Mouse (Mus musculus) intestine, postnatal 0 days (tissue): ENCODE results near the gene Prkca. TPM values are rescaled to one million over a fixed set of nuclear protein-coding genes. Genes with fewer than 3 reads are reported as not detected.
"Not testable (repeated sequence)": the region's sequence is repeated elsewhere in the genome, so short reads cannot be mapped to it uniquely, and the experiment has no call there.

Experiments used
- ATAC-seq: fragments of 200-750 bp; cut with Nextera tagmentation; 2 replicates; pipeline ENCODE4 v1.8.0; 2017; ENCODE audit warnings: mild to moderate bottlenecking, moderate TSS enrichment, moderate library complexity
- H3K27ac ChIP-seq: fragments of 300-500 bp; sonication (generic); 2 replicates; pipeline ENCODE4 v1.5.1; 2014; ENCODE audit warnings: mild to moderate bottlenecking, low read depth, low read length, moderate library complexity
- H3K27me3 ChIP-seq: fragments of 300-500 bp; sonication (generic); replicated peaks from 2 replicates; pipeline ENCODE4 v1.6.1; 2014; ENCODE audit warnings: low read length, mixed read lengths; ENCODE audit not compliant: control insufficient read depth, insufficient read depth
- H3K36me3 ChIP-seq: fragments of 300-500 bp; sonication (generic); 2 replicates; pipeline ENCODE4 v1.6.1; 2014; ENCODE audit warnings: mild to moderate bottlenecking, moderate library complexity; ENCODE audit not compliant: control insufficient read depth, insufficient read depth
- H3K4me1 ChIP-seq: fragments of 300-500 bp; sonication (generic); replicated peaks from 2 replicates; pipeline ENCODE4 v1.6.1; 2014; ENCODE audit warnings: antibody characterized with exemption, low read length, mixed read lengths; ENCODE audit not compliant: control insufficient read depth, insufficient read depth
- H3K4me2 ChIP-seq: fragments of 300-500 bp; sonication (generic); replicated peaks from 2 replicates; pipeline ENCODE4 v1.6.1; 2014; ENCODE audit warnings: low read depth, mild to moderate bottlenecking, moderate library complexity
- H3K4me3 ChIP-seq: fragments of 300-500 bp; sonication (generic); 2 replicates; pipeline ENCODE4 v1.5.1; 2014; ENCODE audit warnings: low read depth, low read length
- H3K9ac ChIP-seq: fragments of 300-500 bp; sonication (generic); 2 replicates; pipeline ENCODE4 v1.6.1; 2014; ENCODE audit warnings: mild to moderate bottlenecking, low read depth, low read length
- H3K9me3 ChIP-seq: fragments of 300-500 bp; sonication (generic); 2 replicates; pipeline ENCODE4 v1.6.1; 2016; ENCODE audit warnings: mixed run types; ENCODE audit not compliant: control insufficient read depth
- CTCF ChIP-seq: sonication (generic); IDR thresholded peaks from 2 replicates; pipeline ENCODE4 v1.5.1; 2016; ENCODE audit warnings: low read depth, mild to moderate bottlenecking, control low read depth, antibody characterized with exemption, moderate library complexity
- WGBS: fragments of 180-500 bp; shearing (Covaris S2); extraction: QIAGEN DNeasy Blood & Tissue Kit; methylation state at CpG from one replicate; pipeline ENCODE4 v1.1.7; 2014; 5-methylcytosine and 5-hydroxymethylcytosine counted together
- polyA plus RNA-seq: library from polyadenylated mRNA; unstranded; fragments of >200 nt; fragmentation: Nextera tagmentation; extraction: Ambion mirVana; gene quantifications from 2 replicates; pipeline ENCODE4 v1.2.1, GENCODE M21; 2015

Gene Prkca
- polyA plus RNA-seq, 1 experiment from 2014 or later: 14.5 TPM

DNA sequence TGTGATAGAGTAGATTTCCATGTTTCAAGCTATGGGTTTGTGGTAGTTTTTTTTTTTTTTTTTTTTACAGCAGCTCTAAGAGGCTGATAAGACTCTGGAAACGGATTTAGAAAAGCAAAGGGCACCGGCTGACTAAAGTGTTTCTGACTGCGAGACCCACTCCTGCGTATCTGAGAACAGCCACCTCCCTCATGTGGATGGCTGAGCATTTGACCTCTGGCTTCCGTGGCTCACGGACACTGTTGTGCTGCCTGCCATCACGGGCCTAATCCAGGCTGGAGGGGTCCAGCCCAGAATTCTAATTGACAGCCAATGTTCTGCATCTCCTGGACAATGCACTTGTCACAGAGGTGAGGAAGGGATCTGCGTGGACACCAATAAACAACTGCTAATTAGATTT lies 253.0 kb downstream of the Prkca start:
- TF ChIP-seq CTCF: no peak
- Histone ChIP-seq H3K4me3 (no peak overlapping the region), H3K36me3 (no peaks in the 10 kb centered on the region), H3K4me1 (no peaks in the 10 kb centered on the region), H3K9ac (no peak overlapping the region), H3K4me2 (no peak overlapping the region), H3K27ac (no peak overlapping the region), H3K9me3 (no peaks in the 10 kb centered on the region), H3K27me3 (no peaks in the 10 kb centered on the region)
- no peak for ATAC-seq
- WGBS: 40% methylated on average over 8 of the region's 8 CpGs

GRCm38 (mm10) chr11:108088063-108088462 lies 255.7 kb downstream of the Prkca start:
- no peaks in the 10 kb centered on the region for H3K36me3 ChIP-seq
- H3K4me1 ChIP-seq: no peaks in the 10 kb centered on the region
- no peak overlapping the region for H3K4me3 ChIP-seq
- ATAC-seq: no peak
- H3K9ac ChIP-seq: no peak overlapping the region
- no peak for TF ChIP-seq CTCF
- 88% methylated on average over 5 of the region's 5 CpGs for WGBS
- no peak overlapping the region for H3K27ac ChIP-seq
- no peaks in the 10 kb centered on the region for H3K27me3 ChIP-seq
- H3K4me2 ChIP-seq: no peak overlapping the region
- H3K9me3 ChIP-seq: no peaks in the 10 kb centered on the region

DNA sequence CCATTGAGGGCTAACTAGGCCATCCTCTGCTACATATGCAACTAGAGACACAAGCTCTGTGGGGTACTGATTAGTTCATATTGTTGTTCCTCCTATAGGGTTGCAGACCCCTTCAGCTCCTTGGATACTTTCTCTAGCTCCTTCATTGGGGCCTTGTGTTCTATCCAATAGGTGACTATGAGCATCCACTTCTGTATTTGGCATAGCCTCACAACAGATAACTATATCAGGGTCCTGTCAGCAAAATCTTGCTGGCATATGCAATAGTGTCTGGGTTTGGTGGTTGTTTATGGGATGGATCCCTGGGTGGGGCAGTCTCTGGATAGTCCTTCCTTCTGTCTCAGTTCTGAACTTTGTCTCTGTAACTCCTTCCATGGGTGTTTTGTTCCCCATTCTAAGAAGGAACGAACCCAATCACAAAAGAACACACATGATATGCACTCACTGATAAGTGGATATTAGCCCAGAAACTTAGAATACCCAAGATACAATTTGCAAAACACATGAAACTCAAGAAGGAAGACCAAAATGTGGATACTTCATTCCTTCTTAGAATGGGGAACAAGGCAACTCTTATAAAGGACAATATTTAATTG lies 256.5 kb downstream of the Prkca start:
- H3K4me1 ChIP-seq, H3K9ac ChIP-seq, H3K4me3 ChIP-seq, H3K27ac ChIP-seq, H3K36me3 ChIP-seq, H3K27me3 ChIP-seq, H3K9me3 ChIP-seq, H3K4me2 ChIP-seq, ATAC-seq: not testable (repeated sequence)
- WGBS: 55% methylated on average over 1 of the region's 1 CpGs

DNA sequence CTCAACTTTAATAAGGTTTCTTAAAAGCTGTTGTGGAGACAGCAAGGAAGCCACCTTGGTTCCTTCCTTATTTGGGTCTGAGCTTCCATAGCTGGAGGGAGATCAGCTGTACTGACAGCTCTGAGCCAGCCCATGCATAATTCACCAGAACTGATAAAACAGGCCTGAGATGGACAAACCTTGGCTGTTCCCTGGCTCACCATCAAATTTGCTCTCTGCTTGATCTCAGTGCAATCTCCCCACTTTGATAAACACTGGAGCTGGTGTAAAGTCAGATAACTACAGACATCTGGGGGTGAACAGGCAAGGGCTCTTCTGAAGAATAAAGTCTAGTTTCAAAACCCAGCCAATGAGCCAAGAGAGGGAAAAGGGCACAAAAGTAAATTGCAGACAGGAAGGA lies 261.1 kb downstream of the Prkca start:
- Histone ChIP-seq H3K9me3 (no peaks in the 10 kb centered on the region), H3K4me2 (no peak overlapping the region), H3K27ac (no peak overlapping the region), H3K36me3 (no peaks in the 10 kb centered on the region), H3K4me1 (no peaks in the 10 kb centered on the region), H3K9ac (no peak overlapping the region), H3K4me3 (no peak overlapping the region), H3K27me3 (no peaks in the 10 kb centered on the region)
- no peak for TF ChIP-seq CTCF
- no peak for ATAC-seq

DNA sequence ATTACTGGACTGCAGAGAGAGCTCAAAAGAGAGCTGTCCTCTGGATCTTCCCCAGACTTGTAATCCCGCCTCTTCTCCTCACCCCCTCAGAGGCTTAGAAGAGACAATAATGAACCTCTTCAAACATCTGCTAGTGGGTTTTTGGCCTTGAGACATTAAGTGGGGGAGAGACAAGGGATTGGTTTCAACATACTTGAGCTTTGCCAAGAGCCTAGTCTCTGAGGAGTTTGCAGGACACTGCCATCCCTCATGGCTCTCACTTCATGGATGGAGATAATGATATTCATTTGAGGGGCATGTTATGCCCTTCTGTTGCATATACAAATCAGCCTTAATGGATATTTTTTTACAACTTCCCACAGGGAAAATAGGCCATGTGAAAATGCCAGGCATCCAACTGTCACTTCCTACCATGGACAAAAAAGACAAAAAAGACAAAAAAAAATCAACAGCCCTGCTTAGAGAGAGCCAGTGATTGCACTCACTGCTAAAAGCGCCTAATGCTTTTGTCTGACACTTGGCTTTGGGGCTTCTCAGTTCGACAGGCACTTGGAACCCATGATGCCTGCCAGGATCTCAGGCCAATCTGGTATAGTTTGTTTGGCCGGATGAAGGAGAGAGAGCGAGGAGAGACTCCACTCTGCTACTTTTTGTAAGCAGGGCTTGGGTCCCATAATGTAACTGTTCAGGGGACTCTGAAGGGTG lies 263.6 kb downstream of the Prkca start:
- Histone ChIP-seq H3K4me3 (no peak overlapping the region), H3K9me3 (no peaks in the 10 kb centered on the region), H3K4me2 (no peak overlapping the region), H3K27ac (no peak overlapping the region), H3K4me1 (no peaks in the 10 kb centered on the region), H3K27me3 (no peaks in the 10 kb centered on the region), H3K36me3 (no peaks in the 10 kb centered on the region), H3K9ac (no peak overlapping the region)
- WGBS: 78% methylated on average over 5 of the region's 5 CpGs
- TF ChIP-seq CTCF: no peak
- no peak for ATAC-seq

- no peak overlapping the region for H3K4me2 ChIP-seq
- H3K4me3 ChIP-seq: no peak overlapping the region
- no peak overlapping the region for H3K9ac ChIP-seq
- no peaks in the 10 kb centered on the region for H3K36me3 ChIP-seq
- 98% methylated on average over 5 of the region's 5 CpGs for WGBS
- no peak for ATAC-seq
- no peaks in the 10 kb centered on the region for H3K4me1 ChIP-seq
- H3K27me3 ChIP-seq: no peaks in the 10 kb centered on the region
- no peaks in the 10 kb centered on the region for H3K9me3 ChIP-seq
- TF ChIP-seq CTCF: no peak
- H3K27ac ChIP-seq: no peak overlapping the region
These were observed 264.3 kb downstream of the Prkca start for GRCm38 (mm10) chr11:108079454-108079853.
